In the genomic region with DNA sequence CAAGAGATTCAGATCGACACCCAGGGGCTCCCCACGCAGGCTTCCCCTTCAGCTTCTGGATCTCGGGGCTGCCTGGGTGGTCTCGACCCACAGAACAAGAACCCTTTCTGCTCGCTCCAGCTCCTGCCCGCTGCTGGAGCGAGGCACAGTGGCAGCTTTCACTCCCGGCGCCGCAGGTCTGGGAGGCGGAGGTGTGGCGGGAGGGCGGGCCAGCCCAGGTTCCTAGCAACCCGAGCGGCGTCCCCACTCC, we compare ENCODE assay signal across 1 mouse cellular context.
TF ChIP-seq lines count a peak whose summit lies in the region.

No protein-coding gene starts in this region.

TF ChIP-seq in CH12.LX, 34 proteins besides CTCF, POLR2A, EP300 and RAD21 (continued from another document):
- no peak for TF ChIP-seq E2F4 (IDR thresholded peaks at IDR 0.05; ENCODE audit: insufficient replicate concordance, low read depth, low read length)
- no peak for TF ChIP-seq IRF4 (IDR thresholded peaks at IDR 0.05; ENCODE audit: low read depth, low read length)
- TF ChIP-seq USF2 (conservative IDR thresholded peaks at IDR 0.05; ENCODE audit: low read depth, low read length), result no peak
- no peak for TF ChIP-seq NRF1 (IDR thresholded peaks at IDR 0.05; ENCODE audit: low read depth, low read length)
- no peak for TF ChIP-seq CHD2 (IDR thresholded peaks at IDR 0.05; ENCODE audit: low read length)
- TF ChIP-seq ZMIZ1 (IDR thresholded peaks at IDR 0.05; ENCODE audit: low read depth, low read length), result no peak
- TF ChIP-seq GABPA (IDR thresholded peaks at IDR 0.05; ENCODE audit: insufficient replicate concordance, low read depth, low read length), result no peak
- no peak for TF ChIP-seq UBTF (IDR thresholded peaks at IDR 0.05; ENCODE audit: low read depth, low read length)
- no peak for TF ChIP-seq TCF12 (IDR thresholded peaks at IDR 0.05; ENCODE audit: low read depth, low read length)
- no peak for TF ChIP-seq TBP (conservative IDR thresholded peaks at IDR 0.05; ENCODE audit: low read depth, low read length)
